Mouse (Mus musculus) CH12.LX (cell line): ENCODE measurements around the gene Trem3. TPM values are rescaled to one million over a fixed set of nuclear protein-coding genes. Genes with fewer than 3 reads are reported as not detected.

Source experiments
- DNase-seq: peaks from one replicate; pipeline ENCODE4 v3.0.0-alpha.2; 2013; ENCODE audit errors: extremely low read depth
- H3K27ac ChIP-seq: 2 replicates; pipeline ENCODE4 v1.5.1; 2012; ENCODE audit warnings: low read depth, mild to moderate bottlenecking, control low read depth, moderate library complexity; ENCODE audit not compliant: insufficient read depth
- H3K27me3 ChIP-seq: replicated peaks from 2 replicates; pipeline ENCODE3; 2012; ENCODE audit warnings: inconsistent platforms
- H3K36me3 ChIP-seq, 2 experiments: replicated peaks in 1 of 2; 2 replicates each; pipeline versions ENCODE3 to v1.6.1; 2012; ENCODE audit warnings: inconsistent platforms in 1 of 2, low read length in 1 of 2, mild to moderate bottlenecking in 1 of 2, mixed read lengths in 1 of 2, moderate library complexity in 1 of 2; ENCODE audit not compliant: control insufficient read depth in 1 of 2, insufficient read depth in 1 of 2
- H3K4me1 ChIP-seq, 2 experiments: 2 replicates each; pipeline ENCODE4 v1.6.1; 2012; ENCODE audit warnings: inconsistent platforms in 1 of 2, moderate library complexity in 1 of 2; ENCODE audit not compliant: insufficient read depth in 2 of 2, control insufficient read depth in 1 of 2
- H3K4me2 ChIP-seq: 2 replicates; pipeline ENCODE4 v1.6.1; 2012; ENCODE audit warnings: low read depth, mild to moderate bottlenecking, control low read depth; ENCODE audit not compliant: poor library complexity, insufficient read depth, severe bottlenecking
- H3K4me3 ChIP-seq, 3 experiments: fragments of 150-350 bp in 1 of 3; sonication (generic) in 1 of 3; replicated peaks in 1 of 3; 2 replicates each; pipeline versions ENCODE3 to v1.5.1; 2011 to 2012; ENCODE audit warnings: low read depth in 2 of 3, low read length in 2 of 3, mild to moderate bottlenecking in 2 of 3, moderate library complexity in 2 of 3, control low read depth in 1 of 3, improper control_type of control experiment in 1 of 3, inconsistent platforms in 1 of 3, mixed read lengths in 1 of 3; ENCODE audit not compliant: poor library complexity in 1 of 3
- H3K79me2 ChIP-seq: replicated peaks from 2 replicates; pipeline ENCODE4 v1.6.1; 2012; ENCODE audit warnings: mild to moderate bottlenecking, moderate library complexity; ENCODE audit not compliant: control insufficient read depth, poor library complexity, insufficient read depth, severe bottlenecking; ENCODE audit errors: extremely low read depth
- H3K9ac ChIP-seq: 2 replicates; pipeline ENCODE4 v1.6.1; 2012; ENCODE audit warnings: low read depth, mild to moderate bottlenecking, control low read depth, moderate library complexity; ENCODE audit not compliant: insufficient read depth
- H3K9me3 ChIP-seq: replicated peaks from 2 replicates; pipeline ENCODE3; 2012; ENCODE audit warnings: low read length, inconsistent platforms, mixed read lengths
- BHLHE40 ChIP-seq: IDR thresholded peaks from 2 replicates; pipeline ENCODE4 v1.6.1; 2011; ENCODE audit warnings: mild to moderate bottlenecking, low read depth, low read length, improper control_type of control experiment
- CHD1 ChIP-seq: IDR thresholded peaks from 2 replicates; pipeline ENCODE4 v1.6.1; 2012; ENCODE audit warnings: low read depth, low read length, improper control_type of control experiment, inconsistent platforms
- E2F4 ChIP-seq: IDR thresholded peaks from 2 replicates; pipeline ENCODE4 v1.6.1; 2011; ENCODE audit warnings: low read depth, low read length, improper control_type of control experiment; ENCODE audit not compliant: insufficient replicate concordance
- HCFC1 ChIP-seq: IDR thresholded peaks from 2 replicates; pipeline ENCODE4 v1.6.1; 2012; ENCODE audit warnings: low read depth, mild to moderate bottlenecking, inconsistent platforms, low read length, improper control_type of control experiment
- IRF4 ChIP-seq: IDR thresholded peaks from 2 replicates; pipeline ENCODE4 v1.6.1; 2014; ENCODE audit warnings: low read depth, mild to moderate bottlenecking, inconsistent platforms, low read length, improper control_type of control experiment
- JUND ChIP-seq: conservative IDR thresholded peaks from 2 replicates; pipeline ENCODE4 v1.6.1; 2011; ENCODE audit warnings: low read depth, low read length, improper control_type of control experiment
- KAT2A ChIP-seq: IDR thresholded peaks from 2 replicates; pipeline ENCODE4 v1.6.1; 2012; ENCODE audit warnings: low read length, improper control_type of control experiment, inconsistent platforms; ENCODE audit not compliant: insufficient replicate concordance
- MAFK ChIP-seq: IDR thresholded peaks from 2 replicates; pipeline ENCODE4 v1.6.1; 2011; ENCODE audit warnings: low read length, improper control_type of control experiment; ENCODE audit not compliant: insufficient replicate concordance
- NELFE ChIP-seq: IDR thresholded peaks from 2 replicates; pipeline ENCODE4 v1.6.1; 2011; ENCODE audit warnings: low read depth, low read length, improper control_type of control experiment
- PAX5 ChIP-seq: IDR thresholded peaks from 2 replicates; pipeline ENCODE4 v1.6.1; 2012; ENCODE audit warnings: low read length, inconsistent platforms, mixed read lengths
- POLR2A ChIP-seq: IDR thresholded peaks from 2 replicates; pipeline ENCODE4 v1.6.1; 2011; ENCODE audit warnings: low read depth, mild to moderate bottlenecking, improper control_type of control experiment, low read length
- POLR2AphosphoS2 ChIP-seq: IDR thresholded peaks from 2 replicates; pipeline ENCODE4 v1.6.1; 2011; ENCODE audit warnings: low read depth, low read length, improper control_type of control experiment
- SMC3 ChIP-seq: IDR thresholded peaks from 2 replicates; pipeline ENCODE4 v1.6.1; 2011; ENCODE audit warnings: low read depth, low read length, improper control_type of control experiment
- ZKSCAN1 ChIP-seq: IDR thresholded peaks from 2 replicates; pipeline ENCODE4 v1.6.1; 2012; ENCODE audit warnings: low read depth, inconsistent platforms, low read length, improper control_type of control experiment, borderline replicate concordance
- ZNF384 ChIP-seq: IDR thresholded peaks from 2 replicates; pipeline ENCODE4 v1.6.1; 2012; ENCODE audit warnings: low read depth, low read length, improper control_type of control experiment, inconsistent platforms
- dilution Hi-C: fragments of 300-500 bp; cut with MboI; formaldehyde crosslinking; loops from 2 replicates; pipeline ENCODE4 v1.14.3; 2020; ENCODE audit warnings: low sequenced_read_pairs; ENCODE audit not compliant: extremely low pct_unique_long_range_greater_than_20kb, extremely low pct_ligation_motif_present
- in situ Hi-C: fragments of 300-500 bp; cut with MboI; formaldehyde crosslinking; loops from 3 replicates; pipeline ENCODE4 v1.14.3; 2019; ENCODE audit warnings: low sequenced_read_pairs, low pct_ligation_motif_present, low pct_unique_long_range_greater_than_20kb, mixed read lengths
- polyA plus RNA-seq: library from polyadenylated mRNA; unstranded; fragments of >175 nt; gene quantifications from 2 replicates; pipeline ENCODE4 v1.2.1, GENCODE M21; 2012; ENCODE audit warnings: low read depth; ENCODE audit not compliant: insufficient read length
- total RNA-seq, 2 experiments: library from RNA; depleted of rRNA; stranded (reverse); fragments of 300-350 nt in 1 of 2; fragments of >200 nt in 1 of 2; gene quantifications; 2 replicates each; pipeline ENCODE4 v1.2.3; 2012 to 2014

Trem3 gene
- total and polyA plus RNA-seq, 3 experiments = not detected

- no peak overlapping the region for H3K9ac ChIP-seq
- no peak for TF ChIP-seq MAFK
- no peak for TF ChIP-seq SMC3
- no peak for TF ChIP-seq IRF4
- H3K9me3 ChIP-seq = no peaks in the 10 kb centered on the region
- H3K27ac ChIP-seq = no peak overlapping the region
- no peak overlapping the region for H3K4me3 ChIP-seq
- H3K36me3 ChIP-seq = no peaks in the 10 kb centered on the region
- peaks cover 3 to 15% of the 10 kb centered on the region in 2 experiments for H3K4me1 ChIP-seq
- H3K27me3 ChIP-seq = no peaks in the 10 kb centered on the region
- dilution Hi-C loops (no loop called here), in situ Hi-C loops (no loop called here)
- H3K79me2 ChIP-seq = no peaks in the 10 kb centered on the region
- H3K4me2 ChIP-seq = no peak overlapping the region
- DNase-seq = no peak
Measured at GRCm38 (mm10) chr17:48233789-48234188, 13.8 kb upstream of the Trem3 start.

GRCm38 (mm10) chr17:48234550-48234949 is 13.0 kb upstream of the Trem3 start:
- TF ChIP-seq KAT2A (no peak), HCFC1 (no peak), PAX5 (no peak), NELFE (no peak), ZNF384 (no peak), E2F4 (no peak), POLR2AphosphoS2 (no peak), POLR2A (no peak), ZKSCAN1 (no peak), MAFK (no peak), BHLHE40 (no peak)
- H3K27ac ChIP-seq = no peak overlapping the region
- in situ Hi-C loops = no loop called here
- H3K4me1 ChIP-seq = peaks cover 3 to 15% of the 10 kb centered on the region in 2 experiments
- H3K4me3 ChIP-seq = no peak overlapping the region
- no peaks in the 10 kb centered on the region for H3K36me3 ChIP-seq
- dilution Hi-C loops = no loop called here
- no peak overlapping the region for H3K4me2 ChIP-seq
- no peak overlapping the region for H3K9ac ChIP-seq
- no peaks in the 10 kb centered on the region for H3K27me3 ChIP-seq
- H3K79me2 ChIP-seq = no peaks in the 10 kb centered on the region
- no peak for DNase-seq
- no peaks in the 10 kb centered on the region for H3K9me3 ChIP-seq

- TF ChIP-seq CHD1 = no peak
- TF ChIP-seq JUND = no peak
- dilution Hi-C loops = no loop called here
- H3K79me2 ChIP-seq = no peaks in the 10 kb centered on the region
- no peaks in the 10 kb centered on the region for H3K36me3 ChIP-seq
- no peak overlapping the region for H3K9ac ChIP-seq
- H3K4me1 ChIP-seq = peaks cover 3 to 15% of the 10 kb centered on the region in 2 experiments
- H3K9me3 ChIP-seq = no peaks in the 10 kb centered on the region
- no peak for DNase-seq
- in situ Hi-C loops = no loop called here
- no peak overlapping the region for H3K4me3 ChIP-seq
- H3K27ac ChIP-seq = no peak overlapping the region
- H3K27me3 ChIP-seq = no peaks in the 10 kb centered on the region
- H3K4me2 ChIP-seq = no peak overlapping the region
Measured at GRCm38 (mm10) chr17:48235773-48236370, 11.7 kb upstream of the Trem3 start.
